Mouse (Mus musculus): ENCODE results near the gene Prkcz. TPM values are rescaled to one million over a fixed set of nuclear protein-coding genes. Genes with fewer than 3 reads are reported as not detected.
A peak's percentile ranks its signal among the peaks of the same experiment; 100 is the strongest.

Gene Prkcz
- polyA plus RNA-seq, 2 experiments: 0.99 to 1.7 TPM

- WGBS (ENCODE audit: insufficient replicate concordance): 64% methylated on average over 15 of the region's 15 CpGs
- Histone ChIP-seq H3K27ac (no peak overlapping the region), H3K27me3 (ENCODE audit: control insufficient read depth, insufficient read depth, low read length) (peaks cover 3% of the 10 kb centered on the region; the same call in 1 of the 2 replicates), H3K4me1 (replicated peaks; ENCODE audit: control insufficient read depth in 2 of 2, insufficient read depth in 2 of 2, low read length in 1 of 2) (no peaks in the 10 kb centered on the region), H3K4me2 (ENCODE audit: low read depth) (no peak overlapping the region), H3K9ac (replicated peaks) (no peak overlapping the region), H3K9me3 (ENCODE audit: control insufficient read depth, low read length) (no peaks in the 10 kb centered on the region), H3K36me3 (replicated peaks; ENCODE audit: control insufficient read depth, insufficient read depth, low read depth) (no peaks in the 10 kb centered on the region), H3K4me3 (ENCODE audit: insufficient read depth in 1 of 2, low read depth in 2 of 2, low read length in 2 of 2) (no peak overlapping the region)
- ATAC-seq (ENCODE audit: insufficient read depth): peak; percentile 45; the same call in 1 of the 2 replicates
- no peak for TF ChIP-seq EP300 (IDR thresholded peaks at IDR 0.05; ENCODE audit: low read depth)
- DNase-seq (ENCODE audit: low read depth in 3 of 3, low spot score in 3 of 3): peak in 1 of 3 experiments; percentile 13
Observed at GRCm38 (mm10) chr4:155370737-155371715, 9.9 kb upstream of the Prkcz start.

- TF ChIP-seq EP300 (IDR thresholded peaks at IDR 0.05; ENCODE audit: low read depth) (no peak), CTCF (IDR thresholded peaks at IDR 0.05; ENCODE audit: low read depth) (peak; percentile 84)
- Histone ChIP-seq H3K9ac (replicated peaks) (no peak overlapping the region), H3K9me3 (ENCODE audit: control insufficient read depth, low read length) (no peaks in the 10 kb centered on the region), H3K4me3 (ENCODE audit: insufficient read depth in 1 of 2, low read depth in 2 of 2, low read length in 2 of 2) (no peak overlapping the region), H3K36me3 (replicated peaks; ENCODE audit: control insufficient read depth, insufficient read depth, low read depth) (no peaks in the 10 kb centered on the region), H3K4me2 (ENCODE audit: low read depth) (no peak overlapping the region), H3K4me1 (replicated peaks; ENCODE audit: control insufficient read depth in 2 of 2, insufficient read depth in 2 of 2, low read length in 1 of 2) (no peaks in the 10 kb centered on the region), H3K27ac (no peak overlapping the region), H3K27me3 (ENCODE audit: control insufficient read depth, insufficient read depth, low read length) (peaks cover 3% of the 10 kb centered on the region; the same call in 1 of the 2 replicates)
- ATAC-seq (ENCODE audit: insufficient read depth): no peak
- DNase-seq (ENCODE audit: low read depth in 3 of 3, low spot score in 3 of 3): no peak
- WGBS (ENCODE audit: insufficient replicate concordance): 26% methylated on average over 12 of the region's 12 CpGs
Observed at GRCm38 (mm10) chr4:155368684-155369083, 7.5 kb upstream of the Prkcz start.

- H3K27ac ChIP-seq: no peak overlapping the region
- WGBS (ENCODE audit: insufficient replicate concordance): 69% methylated on average over 9 of the region's 9 CpGs
- H3K4me1 ChIP-seq (replicated peaks; ENCODE audit: control insufficient read depth in 2 of 2, insufficient read depth in 2 of 2, low read length in 1 of 2): no peaks in the 10 kb centered on the region
- DNase-seq (ENCODE audit: low read depth in 3 of 3, low spot score in 3 of 3) (no peak), ATAC-seq (ENCODE audit: insufficient read depth) (no peak)
- H3K36me3 ChIP-seq (replicated peaks; ENCODE audit: control insufficient read depth, insufficient read depth, low read depth): no peaks in the 10 kb centered on the region
- no peaks in the 10 kb centered on the region for H3K9me3 ChIP-seq (ENCODE audit: control insufficient read depth, low read length)
- H3K27me3 ChIP-seq (ENCODE audit: control insufficient read depth, insufficient read depth, low read length): peaks cover 3% of the 10 kb centered on the region
- no peak overlapping the region for H3K4me2 ChIP-seq (ENCODE audit: low read depth)
- no peak overlapping the region for H3K9ac ChIP-seq (replicated peaks)
- TF ChIP-seq EP300 (IDR thresholded peaks at IDR 0.05; ENCODE audit: low read depth): no peak
- no peak for TF ChIP-seq CTCF (IDR thresholded peaks at IDR 0.05; ENCODE audit: low read depth)
- H3K4me3 ChIP-seq (ENCODE audit: insufficient read depth in 1 of 2, low read depth in 2 of 2, low read length in 2 of 2): no peak overlapping the region
Observed at GRCm38 (mm10) chr4:155367739-155368138, 6.6 kb upstream of the Prkcz start.

GRCm38 (mm10) chr4:155366784-155367183 is 5.6 kb upstream of the Prkcz start:
- no peak for TF ChIP-seq CTCF (IDR thresholded peaks at IDR 0.05; ENCODE audit: low read depth)
- TF ChIP-seq EP300 (IDR thresholded peaks at IDR 0.05; ENCODE audit: low read depth): no peak
- Histone ChIP-seq H3K9ac (replicated peaks) (no peak overlapping the region), H3K4me3 (ENCODE audit: insufficient read depth in 1 of 2, low read depth in 2 of 2, low read length in 2 of 2) (no peak overlapping the region), H3K36me3 (replicated peaks; ENCODE audit: control insufficient read depth, insufficient read depth, low read depth) (no peaks in the 10 kb centered on the region), H3K4me1 (replicated peaks; ENCODE audit: control insufficient read depth in 2 of 2, insufficient read depth in 2 of 2, low read length in 1 of 2) (no peaks in the 10 kb centered on the region), H3K27ac (no peak overlapping the region), H3K9me3 (ENCODE audit: control insufficient read depth, low read length) (no peaks in the 10 kb centered on the region), H3K4me2 (ENCODE audit: low read depth) (no peak overlapping the region), H3K27me3 (ENCODE audit: control insufficient read depth, insufficient read depth, low read length) (peaks cover 13% of the 10 kb centered on the region)
- 74% methylated on average over 6 of the region's 6 CpGs for WGBS (ENCODE audit: insufficient replicate concordance)
- ATAC-seq (ENCODE audit: insufficient read depth) (no peak), DNase-seq (ENCODE audit: low read depth in 3 of 3, low spot score in 3 of 3) (no peak)

GRCm38 (mm10) chr4:155362443-155362842 is 1.3 kb upstream of the Prkcz start:
- no peak overlapping the region for H3K27ac ChIP-seq
- H3K4me1 ChIP-seq (replicated peaks; ENCODE audit: control insufficient read depth in 2 of 2, insufficient read depth in 2 of 2, low read length in 1 of 2): no peaks in the 10 kb centered on the region
- ATAC-seq (ENCODE audit: insufficient read depth): no peak
- no peaks in the 10 kb centered on the region for H3K9me3 ChIP-seq (ENCODE audit: control insufficient read depth, low read length)
- TF ChIP-seq EP300 (IDR thresholded peaks at IDR 0.05; ENCODE audit: low read depth) (no peak), CTCF (IDR thresholded peaks at IDR 0.05; ENCODE audit: low read depth) (no peak)
- peaks cover 34% of the 10 kb centered on the region for H3K27me3 ChIP-seq (ENCODE audit: control insufficient read depth, insufficient read depth, low read length)
- H3K4me3 ChIP-seq (ENCODE audit: insufficient read depth in 1 of 2, low read depth in 2 of 2, low read length in 2 of 2): no peak overlapping the region
- 23% methylated on average over 5 of the region's 5 CpGs for WGBS (ENCODE audit: insufficient replicate concordance)
- no peak overlapping the region for H3K9ac ChIP-seq (replicated peaks)
- no peak overlapping the region for H3K4me2 ChIP-seq (ENCODE audit: low read depth)
- DNase-seq (ENCODE audit: low read depth in 3 of 3, low spot score in 3 of 3): no peak
- H3K36me3 ChIP-seq (replicated peaks; ENCODE audit: control insufficient read depth, insufficient read depth, low read depth): no peaks in the 10 kb centered on the region
